Mouse (Mus musculus): ENCODE results near the gene Gpr183. TPM values are rescaled to one million over a fixed set of nuclear protein-coding genes. Genes with fewer than 3 reads are reported as not detected.
A peak's percentile ranks its signal among the peaks of the same experiment; 100 is the strongest.

Gene Gpr183
- polyA plus RNA-seq, 1 experiment from 2014 or later = 3.9 TPM

DNA sequence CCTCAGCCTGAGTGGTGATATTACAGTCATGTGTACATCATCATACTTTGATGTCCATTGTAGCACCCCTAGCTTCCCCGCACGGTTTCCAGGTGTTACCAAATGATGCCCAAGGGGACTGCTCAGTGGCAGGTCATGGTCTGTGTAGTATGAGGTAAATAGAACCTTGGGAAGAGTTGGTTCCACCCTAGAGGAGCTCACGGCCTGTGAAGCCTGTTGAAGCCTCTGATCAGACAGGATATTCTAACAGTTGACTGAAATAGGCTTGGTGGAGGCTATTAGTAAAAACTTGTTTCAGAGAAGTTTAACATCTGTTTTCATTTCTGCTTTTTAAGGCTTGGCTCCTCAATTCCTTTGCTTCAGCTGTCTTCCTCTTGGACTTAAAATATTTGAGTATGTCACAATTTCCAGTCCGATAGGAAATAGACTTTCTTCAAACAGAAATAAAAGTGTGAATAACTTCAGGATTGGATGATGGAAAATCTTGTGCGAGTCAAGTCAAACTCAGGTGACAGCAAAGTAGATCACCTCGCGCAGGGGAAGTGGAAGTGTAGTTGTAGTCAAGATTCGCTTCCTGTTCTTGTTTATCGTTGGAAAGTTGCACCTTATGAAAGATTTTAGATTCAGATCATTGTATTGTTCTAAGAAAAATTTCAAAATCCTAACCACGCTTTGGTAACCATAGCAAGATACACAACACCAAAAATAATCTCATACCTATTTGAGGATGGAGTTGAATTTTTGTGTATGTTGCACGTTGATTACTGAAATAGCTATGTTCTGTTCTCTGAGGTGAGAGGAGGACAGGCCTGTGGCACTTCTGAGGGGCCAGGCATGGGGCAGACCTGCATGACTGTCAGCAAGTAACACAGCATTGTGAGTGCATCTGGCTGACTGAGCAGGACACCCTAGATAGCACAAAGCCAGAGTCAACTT is 26.5 kb downstream of the Gpr183 start:
- ATAC-seq (ENCODE audit: insufficient number of reproducible peaks, low FRiP score, low TSS enrichment, low read depth) = no peak
- 74% methylated on average over 11 of the region's 11 CpGs for WGBS

DNA sequence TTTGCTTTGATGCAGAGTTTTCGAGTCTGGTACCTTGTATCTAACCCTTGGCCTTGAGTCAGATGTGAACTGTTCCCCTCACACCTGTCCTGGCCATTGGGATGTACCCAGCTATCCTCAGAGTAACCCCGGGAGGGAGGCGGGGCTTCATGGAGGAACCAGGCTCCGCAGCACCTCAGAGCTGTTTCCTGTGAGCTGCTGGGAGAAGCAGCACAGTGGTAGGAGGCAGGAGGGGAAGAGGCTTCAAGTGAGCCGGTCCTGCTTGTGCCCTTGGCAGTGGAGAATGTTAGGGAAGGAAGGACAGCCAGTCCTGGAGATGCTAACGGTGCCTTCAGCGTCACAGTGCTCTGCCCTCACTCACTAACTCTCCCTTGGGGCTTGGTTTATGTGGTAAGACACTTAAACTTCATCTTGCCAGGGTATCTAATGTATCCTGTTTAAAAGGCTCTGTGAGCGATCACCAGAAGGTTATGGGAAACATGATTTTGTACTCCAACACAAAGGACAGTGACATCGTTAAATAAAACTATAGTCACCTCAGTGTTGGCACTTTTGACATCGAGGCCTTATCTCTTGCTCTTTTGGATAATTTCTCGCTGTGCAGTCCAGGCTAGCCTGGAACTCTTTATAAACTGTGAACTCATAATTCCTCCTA is 27.3 kb downstream of the Gpr183 start:
- WGBS = 75% methylated on average over 11 of the region's 11 CpGs
- Histone ChIP-seq H3K27me3 (no peaks in the 10 kb centered on the region), H3K9me3 (peaks cover 4% of the 10 kb centered on the region), H3K9ac (no peak overlapping the region), H3K36me3 (peaks cover 16% of the 10 kb centered on the region), H3K27ac (peak overlapping the region; percentile 43), H3K4me3 (no peak overlapping the region), H3K4me1 (peaks cover 5% of the 10 kb centered on the region; the same call in 1 of the 2 replicates), H3K4me2 (no peak overlapping the region)
- ATAC-seq (ENCODE audit: insufficient number of reproducible peaks, low FRiP score, low TSS enrichment, low read depth) = no peak

More for the DNA sequence above, 26.5 kb downstream of the Gpr183 start:
- Histone ChIP-seq H3K9me3 (peaks cover 4% of the 10 kb centered on the region), H3K27ac (0 out of 2 replicates have a peak overlapping the region, but pooled peaks have one; percentile 43), H3K4me3 (no peak overlapping the region), H3K4me2 (no peak overlapping the region), H3K36me3 (peaks cover 16% of the 10 kb centered on the region), H3K9ac (no peak overlapping the region), H3K27me3 (no peaks in the 10 kb centered on the region), H3K4me1 (peaks cover 5% of the 10 kb centered on the region; the same call in 1 of the 2 replicates)

DNA sequence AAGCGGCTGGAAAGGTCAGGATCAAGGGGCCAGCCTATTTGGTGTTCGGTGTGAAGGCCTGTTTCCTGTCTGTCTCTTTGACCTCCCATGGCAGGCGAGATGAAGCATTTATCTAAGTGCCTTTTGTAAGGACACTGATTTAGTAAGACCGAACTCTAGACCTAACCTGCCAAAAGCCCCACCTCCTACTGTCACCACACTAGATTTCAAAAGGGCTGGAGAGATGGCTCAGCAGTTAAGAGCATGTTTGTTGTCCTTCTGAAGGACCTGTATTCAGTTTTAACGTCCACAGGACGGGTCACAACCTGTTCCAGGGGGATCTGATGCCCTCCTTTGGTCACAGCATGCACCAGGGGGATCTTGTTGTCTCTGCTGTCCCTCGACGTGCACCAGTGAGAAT is 28.1 kb downstream of the Gpr183 start:
- Histone ChIP-seq H3K27me3 (no peaks in the 10 kb centered on the region), H3K27ac (no peak overlapping the region), H3K4me2 (no peak overlapping the region), H3K9me3 (peaks cover 4% of the 10 kb centered on the region), H3K36me3 (peaks cover 16% of the 10 kb centered on the region), H3K4me1 (peaks cover 5% of the 10 kb centered on the region; the same call in 1 of the 2 replicates), H3K9ac (no peak overlapping the region), H3K4me3 (no peak overlapping the region)
- WGBS = 80% methylated on average over 8 of the region's 8 CpGs
- no peak for ATAC-seq (ENCODE audit: insufficient number of reproducible peaks, low FRiP score, low TSS enrichment, low read depth)

DNA sequence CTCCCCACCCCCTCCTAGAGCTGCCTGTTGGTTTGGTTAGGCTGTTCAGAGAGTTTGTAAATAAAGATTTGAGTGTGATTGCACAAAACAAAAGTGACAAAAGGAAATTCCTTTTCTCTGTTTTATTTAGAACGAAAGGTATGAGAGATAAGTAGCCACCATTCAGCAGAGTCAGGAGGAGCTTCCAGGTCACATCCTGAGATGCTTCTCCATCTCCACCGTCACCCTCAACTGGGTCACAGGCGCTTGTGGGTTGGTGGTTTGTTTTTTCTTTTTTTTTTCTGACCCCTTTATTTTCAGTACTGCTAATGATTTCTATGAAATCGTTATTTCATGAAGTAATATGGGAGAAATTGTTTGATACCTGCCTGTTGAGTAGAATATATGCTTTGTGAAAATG is 28.6 kb downstream of the Gpr183 start:
- H3K27me3 ChIP-seq = no peaks in the 10 kb centered on the region
- peaks cover 4% of the 10 kb centered on the region for H3K9me3 ChIP-seq
- WGBS = 90% methylated on average over 4 of the region's 4 CpGs
- no peak for ATAC-seq (ENCODE audit: insufficient number of reproducible peaks, low FRiP score, low TSS enrichment, low read depth)
- H3K36me3 ChIP-seq = peaks cover 16% of the 10 kb centered on the region
- no peak overlapping the region for H3K27ac ChIP-seq
- no peak overlapping the region for H3K4me3 ChIP-seq
- peaks cover 5% of the 10 kb centered on the region; the same call in 1 of the 2 replicates for H3K4me1 ChIP-seq
- H3K4me2 ChIP-seq = no peak overlapping the region
- H3K9ac ChIP-seq = no peak overlapping the region

DNA sequence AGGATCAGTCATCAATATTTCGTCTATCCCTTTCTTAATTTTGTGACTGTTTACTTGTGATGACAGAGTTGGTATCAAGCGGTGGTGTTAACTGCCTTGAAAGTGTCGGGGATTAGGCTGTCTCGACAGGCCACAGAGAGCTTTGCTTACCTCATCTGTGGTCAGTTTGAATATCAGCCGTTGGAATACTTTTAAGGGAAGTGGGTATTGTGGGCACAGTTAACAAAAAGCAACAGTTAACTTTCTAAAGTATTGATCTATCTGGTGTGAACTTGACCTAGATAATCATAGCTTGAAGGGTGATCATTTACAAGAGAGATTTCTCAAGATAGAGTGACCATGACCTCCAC is 30.4 kb downstream of the Gpr183 start:
- Histone ChIP-seq H3K27me3 (no peaks in the 10 kb centered on the region), H3K9me3 (peaks cover 4% of the 10 kb centered on the region), H3K36me3 (peaks cover 16% of the 10 kb centered on the region), H3K4me2 (no peak overlapping the region), H3K4me1 (peaks cover 5% of the 10 kb centered on the region; the same call in 1 of the 2 replicates), H3K9ac (no peak overlapping the region), H3K27ac (no peak overlapping the region), H3K4me3 (no peak overlapping the region)
- WGBS = 88% methylated on average over 5 of the region's 5 CpGs
- no peak for ATAC-seq (ENCODE audit: insufficient number of reproducible peaks, low FRiP score, low TSS enrichment, low read depth)

DNA sequence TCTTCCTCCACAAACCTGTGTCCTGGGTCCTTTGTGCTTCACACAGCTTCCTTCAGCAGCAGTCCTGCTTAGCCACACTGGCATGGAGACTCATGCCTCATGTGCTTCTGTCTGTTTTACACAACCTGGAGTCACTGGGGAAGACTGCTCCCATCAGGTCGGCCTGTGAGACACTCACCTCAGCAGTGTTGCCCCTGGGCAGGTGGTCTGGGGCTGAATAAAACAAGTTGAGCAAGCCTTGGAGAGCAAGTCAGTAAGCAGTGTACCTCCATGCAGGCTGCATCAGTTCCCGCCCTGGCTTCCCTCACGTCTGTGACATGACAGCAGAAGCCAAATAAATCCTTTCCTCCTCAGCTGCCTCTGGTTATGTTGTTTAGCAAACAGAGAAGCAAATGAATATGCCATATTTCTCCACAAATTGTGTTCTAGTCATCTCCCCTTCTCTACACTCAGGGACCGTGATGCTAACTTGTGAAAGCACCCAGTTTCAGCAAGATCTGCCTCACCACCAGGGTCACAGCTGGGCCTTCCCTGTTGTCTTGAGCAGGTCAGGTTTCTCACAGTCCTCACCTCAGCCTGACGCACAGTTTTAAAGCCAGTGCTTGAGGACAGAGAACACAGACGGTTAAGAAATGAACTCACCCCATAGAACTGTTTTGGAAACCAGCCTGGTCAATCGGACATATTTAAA is 30.9 kb downstream of the Gpr183 start:
- H3K36me3 ChIP-seq = peaks cover 16% of the 10 kb centered on the region
- ATAC-seq (ENCODE audit: insufficient number of reproducible peaks, low FRiP score, low TSS enrichment, low read depth) = no peak
- H3K4me3 ChIP-seq = no peak overlapping the region
- H3K9ac ChIP-seq = no peak overlapping the region
- 87% methylated on average over 7 of the region's 7 CpGs for whole genome bisulfite sequencing
- peaks cover 4% of the 10 kb centered on the region for H3K9me3 ChIP-seq
- H3K27ac ChIP-seq = no peak overlapping the region
- H3K27me3 ChIP-seq = no peaks in the 10 kb centered on the region
- H3K4me1 ChIP-seq = peaks cover 5% of the 10 kb centered on the region; the same call in 1 of the 2 replicates
- no peak overlapping the region for H3K4me2 ChIP-seq

DNA sequence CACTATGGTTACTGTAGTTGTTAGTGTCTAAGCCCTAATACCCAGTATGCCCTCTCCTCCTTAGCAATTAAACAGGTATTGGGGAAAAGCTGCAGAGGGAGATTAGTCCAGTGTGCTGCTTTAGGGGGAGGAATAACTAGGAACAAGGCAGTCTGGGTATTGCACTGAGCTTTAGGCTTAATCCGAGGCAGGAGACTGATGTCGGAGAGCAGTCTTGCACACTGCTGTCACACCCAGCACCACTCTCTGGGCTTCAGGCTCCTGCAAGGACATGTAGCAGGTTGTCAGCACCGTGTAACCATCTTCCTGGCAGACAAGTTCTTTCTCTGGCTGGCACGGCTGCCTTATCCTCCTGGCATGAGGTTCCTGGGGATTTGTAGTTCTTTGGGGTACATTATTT is 32.8 kb downstream of the Gpr183 start:
- peaks cover 16% of the 10 kb centered on the region for H3K36me3 ChIP-seq
- no peak overlapping the region for H3K4me3 ChIP-seq
- no peaks in the 10 kb centered on the region; the same call in 1 of the 2 replicates for H3K4me1 ChIP-seq
- H3K27ac ChIP-seq = no peak overlapping the region
- H3K27me3 ChIP-seq = no peaks in the 10 kb centered on the region
- no peak overlapping the region for H3K9ac ChIP-seq
- 74% methylated on average over 4 of the region's 4 CpGs for WGBS
- H3K4me2 ChIP-seq = no peak overlapping the region
- peaks cover 4% of the 10 kb centered on the region for H3K9me3 ChIP-seq
- no peak for ATAC-seq (ENCODE audit: insufficient number of reproducible peaks, low FRiP score, low TSS enrichment, low read depth)

DNA sequence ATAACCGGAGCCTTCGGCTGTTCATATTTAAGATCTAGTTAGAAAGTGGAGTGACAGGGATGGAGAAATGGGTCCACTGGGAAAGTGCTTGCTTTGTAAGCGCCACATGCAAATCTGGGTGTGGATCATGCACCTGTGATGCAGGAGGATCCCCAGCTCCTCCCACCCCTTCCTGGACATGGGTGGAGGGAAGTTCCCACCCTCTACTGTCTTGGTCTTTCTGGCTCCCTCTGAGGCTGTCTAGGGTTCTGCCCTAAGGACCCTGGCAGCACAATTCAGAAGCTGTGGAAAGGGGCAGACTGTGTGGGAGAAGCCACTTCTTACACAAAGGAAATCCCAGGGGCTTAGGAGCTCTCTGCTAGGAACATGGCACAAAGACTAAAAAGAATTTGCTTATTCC is 33.4 kb downstream of the Gpr183 start:
- Histone ChIP-seq H3K9ac (no peak overlapping the region), H3K9me3 (peaks cover 4% of the 10 kb centered on the region), H3K27me3 (no peaks in the 10 kb centered on the region), H3K36me3 (peaks cover 16% of the 10 kb centered on the region), H3K4me2 (no peak overlapping the region), H3K27ac (no peak overlapping the region), H3K4me1 (no peaks in the 10 kb centered on the region; the same call in 1 of the 2 replicates), H3K4me3 (no peak overlapping the region)
- no peak for ATAC-seq (ENCODE audit: insufficient number of reproducible peaks, low FRiP score, low TSS enrichment, low read depth)
- WGBS = 89% methylated on average over 3 of the region's 3 CpGs

DNA sequence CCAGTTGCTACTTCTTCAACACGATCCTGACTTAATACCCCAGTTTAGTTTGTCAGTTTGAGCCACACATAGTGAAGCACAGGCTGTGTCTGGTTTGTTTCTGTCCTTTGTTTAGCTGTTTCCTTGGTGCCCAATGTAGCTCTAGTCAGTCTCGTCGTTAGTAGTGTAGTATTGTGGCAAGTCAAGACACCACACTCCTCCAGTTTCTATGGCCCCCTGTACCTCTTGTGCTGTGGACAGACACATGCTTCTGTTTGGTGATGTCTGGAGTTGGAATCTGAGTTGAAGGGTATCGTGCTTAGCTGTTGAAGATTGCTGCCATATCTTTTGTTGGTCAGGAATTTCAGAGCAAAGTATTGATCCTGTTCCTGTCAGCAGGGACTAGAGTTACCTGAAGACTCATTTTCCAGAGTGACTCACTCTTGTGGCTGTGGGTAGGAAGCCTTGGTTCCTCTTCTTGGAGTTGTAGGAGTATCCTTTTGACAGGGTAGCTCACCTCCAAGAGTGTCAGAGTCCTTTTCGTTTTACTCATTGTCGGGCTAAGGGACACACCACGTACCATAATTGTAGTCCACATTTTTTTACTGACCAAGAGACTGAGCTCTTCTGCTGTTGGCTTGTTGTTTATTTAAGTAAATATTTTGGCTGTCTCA is 34.1 kb downstream of the Gpr183 start:
- H3K4me2 ChIP-seq = no peak overlapping the region
- H3K4me3 ChIP-seq = no peak overlapping the region
- H3K9ac ChIP-seq = no peak overlapping the region
- H3K4me1 ChIP-seq = no peaks in the 10 kb centered on the region; the same call in 1 of the 2 replicates
- WGBS = 76% methylated on average over 7 of the region's 7 CpGs
- H3K27ac ChIP-seq = no peak overlapping the region
- peaks cover 1% of the 10 kb centered on the region for H3K9me3 ChIP-seq
- ATAC-seq (ENCODE audit: insufficient number of reproducible peaks, low FRiP score, low TSS enrichment, low read depth) = no peak
- H3K36me3 ChIP-seq = peaks cover 16% of the 10 kb centered on the region
- H3K27me3 ChIP-seq = no peaks in the 10 kb centered on the region

DNA sequence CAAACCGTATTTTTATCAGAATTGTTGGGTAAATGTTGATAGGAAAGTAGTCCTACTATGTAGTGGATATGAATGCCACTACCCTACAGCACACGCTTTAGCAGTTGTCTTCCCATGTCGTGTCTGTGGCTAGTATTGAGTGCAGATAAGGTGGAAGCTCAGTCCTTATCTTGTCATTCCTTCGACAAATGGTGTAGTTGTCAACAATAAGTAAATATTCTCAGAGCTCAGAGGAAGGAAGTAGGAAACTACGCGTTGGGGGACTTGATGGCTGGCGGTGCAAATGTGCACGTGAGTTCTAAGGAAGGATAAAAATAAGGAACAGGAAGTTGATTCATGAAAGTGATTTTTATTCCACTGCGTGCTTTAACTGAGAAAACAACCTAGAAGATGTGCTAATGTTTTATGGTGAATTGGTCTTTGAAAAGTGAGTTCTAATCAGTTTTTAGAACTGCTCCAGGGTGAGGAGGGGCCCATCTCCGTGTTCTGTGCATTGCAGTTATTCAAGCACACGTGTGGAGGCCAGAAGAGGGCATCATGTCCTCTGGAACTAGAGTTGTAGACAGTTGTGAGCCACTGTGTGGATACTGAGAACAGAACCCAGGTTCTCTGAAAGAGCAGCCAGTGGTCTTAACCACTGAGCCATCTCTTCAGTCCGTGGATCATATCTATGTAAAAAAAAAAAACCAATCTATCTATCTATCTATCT is 35.6 kb downstream of the Gpr183 start:
- H3K9me3 ChIP-seq = no peaks in the 10 kb centered on the region
- no peaks in the 10 kb centered on the region; the same call in 1 of the 2 replicates for H3K4me1 ChIP-seq
- no peak overlapping the region for H3K4me2 ChIP-seq
- H3K27me3 ChIP-seq = no peaks in the 10 kb centered on the region
- WGBS = 83% methylated on average over 12 of the region's 12 CpGs
- no peak for ATAC-seq (ENCODE audit: insufficient number of reproducible peaks, low FRiP score, low TSS enrichment, low read depth)
- H3K36me3 ChIP-seq = peaks cover 8% of the 10 kb centered on the region
- no peak overlapping the region for H3K9ac ChIP-seq
- no peak overlapping the region for H3K4me3 ChIP-seq
- H3K27ac ChIP-seq = no peak overlapping the region
